Mouse (Mus musculus): ENCODE measurements around the gene Grap.

The Grap gene

GRCm38 (mm10) chr11:61658360-61658922 is 5.4 kb downstream of the Grap start:
- peak; percentile 30 for DNase-seq (ENCODE audit: low spot score)

GRCm38 (mm10) chr11:61659011-61659858 is 6.2 kb downstream of the Grap start:
- DNase-seq (ENCODE audit: low spot score) = peak; percentile 79

- DNase-seq (ENCODE audit: low spot score) = no peak
Measured at GRCm38 (mm10) chr11:61660001-61660400, 6.9 kb downstream of the Grap start.

GRCm38 (mm10) chr11:61660806-61661392 is 7.8 kb downstream of the Grap start:
- no peak for DNase-seq (ENCODE audit: low spot score)

- no peak for DNase-seq (ENCODE audit: low spot score)
Measured at GRCm38 (mm10) chr11:61662189-61662588, 9.1 kb downstream of the Grap start.

GRCm38 (mm10) chr11:61665401-61665800 is 12.3 kb downstream of the Grap start:
- no peak for DNase-seq (ENCODE audit: low spot score)

GRCm38 (mm10) chr11:61665991-61666799 is 13.1 kb downstream of the Grap start:
- peak; percentile 59 for DNase-seq (ENCODE audit: low spot score)

GRCm38 (mm10) chr11:61667248-61667647 is 14.2 kb downstream of the Grap start:
- no peak for DNase-seq (ENCODE audit: low spot score)

GRCm38 (mm10) chr11:61667782-61668181 is 14.7 kb downstream of the Grap start:
- DNase-seq (ENCODE audit: low spot score) = no peak

- no peak for DNase-seq (ENCODE audit: low spot score)
Measured at GRCm38 (mm10) chr11:61669492-61670490, 16.7 kb downstream of the Grap start.

GRCm38 (mm10) chr11:61671781-61672383 is 18.8 kb downstream of the Grap start:
- peak; percentile 65 for DNase-seq (ENCODE audit: low spot score)

- peak; percentile 53 for DNase-seq (ENCODE audit: low spot score)
Measured at GRCm38 (mm10) chr11:61673686-61674085, 20.6 kb downstream of the Grap start.

GRCm38 (mm10) chr11:61674151-61674838 is 21.2 kb downstream of the Grap start:
- no peak for DNase-seq (ENCODE audit: low spot score)

- peak; percentile 68 for DNase-seq (ENCODE audit: low spot score)
Measured at GRCm38 (mm10) chr11:61674839-61675159, 21.7 kb downstream of the Grap start.

GRCm38 (mm10) chr11:61675332-61675731 is 22.3 kb downstream of the Grap start:
- DNase-seq (ENCODE audit: low spot score) = peak; percentile 73

GRCm38 (mm10) chr11:61676216-61676854 is 23.3 kb downstream of the Grap start:
- DNase-seq (ENCODE audit: low spot score) = no peak

GRCm38 (mm10) chr11:61677709-61678108 is 24.6 kb downstream of the Grap start:
- no peak for DNase-seq (ENCODE audit: low spot score)

- no peak for DNase-seq (ENCODE audit: low spot score)
Measured at GRCm38 (mm10) chr11:61679091-61679866, 26.2 kb downstream of the Grap start.

Measured in MN1 (cell line).